Mouse (Mus musculus) C2C12 (cell line): ENCODE results near the gene Hist1h2bl.

Experiments
- CEBPB ChIP-seq: IDR thresholded peaks from one replicate; pipeline ENCODE4 v1.6.1; 2011; ENCODE audit warnings: low read depth, mild to moderate bottlenecking, control low read depth, moderate library complexity
- CTCF ChIP-seq: IDR thresholded peaks from one replicate; pipeline ENCODE4 v1.5.1; 2011; ENCODE audit not compliant: control insufficient read depth, insufficient read depth, insufficient read length
- FOSL1 ChIP-seq: IDR thresholded peaks from one replicate; pipeline ENCODE4 v1.8.0; 2011; ENCODE audit warnings: mild to moderate bottlenecking, low read length; ENCODE audit not compliant: poor library complexity, insufficient read depth, severe bottlenecking
- MAX ChIP-seq: IDR thresholded peaks from one replicate; pipeline ENCODE4 v1.6.1; 2011; ENCODE audit warnings: mild to moderate bottlenecking, control low read depth
- MYOD1 ChIP-seq: IDR thresholded peaks from one replicate; pipeline ENCODE4 v1.6.1; 2011; ENCODE audit warnings: low read depth; ENCODE audit not compliant: control insufficient read depth, insufficient read length
- MYOG ChIP-seq: IDR thresholded peaks from one replicate; pipeline ENCODE4 v1.6.1; 2011; ENCODE audit not compliant: control insufficient read depth, insufficient read length; ENCODE audit errors: extremely low read depth
- USF1 ChIP-seq: IDR thresholded peaks from one replicate; pipeline ENCODE4 v1.6.1; 2011; ENCODE audit warnings: low read depth, mild to moderate bottlenecking, control low read depth, moderate library complexity

- TF ChIP-seq CTCF (no peak), USF1 (no peak), MYOG (no peak), FOSL1 (no peak), MYOD1 (no peak), MAX (no peak), CEBPB (no peak)
These were observed 12.1 kb upstream of the Hist1h2bl start for GRCm38 (mm10) chr13:21727948-21728572.
